Mouse (Mus musculus) liver, adult 2 months (tissue): ENCODE data around the gene Col5a1. TPM values are rescaled to one million over a fixed set of nuclear protein-coding genes. Genes with fewer than 3 reads are reported as not detected.
A peak's percentile ranks its signal among the peaks of the same experiment; 100 is the strongest.

ENCODE experiments used
- DNase-seq: peaks from one replicate; pipeline ENCODE4 v3.0.0-alpha.2; 2011; ENCODE audit warnings: low read depth, low spot score; ENCODE audit errors: extremely low read depth
- H3K27ac ChIP-seq: fragments of 200-500 bp; replicated peaks from 2 replicates; pipeline ENCODE4 v1.5.1; 2012; ENCODE audit warnings: low read depth, mild to moderate bottlenecking, control low read depth, inconsistent platforms, low read length; ENCODE audit not compliant: insufficient read depth
- H3K27me3 ChIP-seq: fragments of 200-500 bp; 2 replicates; pipeline ENCODE4 v1.6.1; 2012; ENCODE audit warnings: mild to moderate bottlenecking, moderate library complexity, low read length, inconsistent platforms; ENCODE audit not compliant: control insufficient read depth, insufficient read depth
- H3K36me3 ChIP-seq: fragments of 200-500 bp; 2 replicates; pipeline ENCODE4 v1.6.1; 2012; ENCODE audit warnings: low read length, inconsistent platforms; ENCODE audit not compliant: control insufficient read depth, insufficient read depth
- H3K4me1 ChIP-seq: fragments of 200-500 bp; 2 replicates; pipeline ENCODE4 v1.6.1; 2011; ENCODE audit warnings: low read length; ENCODE audit not compliant: control insufficient read depth, insufficient read depth
- H3K4me3 ChIP-seq: fragments of 200-500 bp; 2 replicates; pipeline ENCODE4 v1.5.1; 2011; ENCODE audit warnings: low read depth, mild to moderate bottlenecking, control low read depth, low read length, moderate library complexity; ENCODE audit not compliant: insufficient read depth
- H3K79me2 ChIP-seq: fragments of 200-500 bp; 2 replicates; pipeline ENCODE4 v1.6.1; 2012; ENCODE audit warnings: inconsistent platforms, mild to moderate bottlenecking, low read length, moderate library complexity; ENCODE audit not compliant: control insufficient read depth, insufficient read depth
- H3K9ac ChIP-seq: fragments of 200-500 bp; 2 replicates; pipeline ENCODE4 v1.6.1; 2012; ENCODE audit warnings: low read depth, mild to moderate bottlenecking, control low read depth, inconsistent platforms, low read length
- CTCF ChIP-seq: fragments of 200-500 bp; IDR thresholded peaks from 2 replicates; pipeline ENCODE4 v1.5.1; 2011; ENCODE audit warnings: low read depth, low read length, control low read depth
- POLR2A ChIP-seq: fragments of 200-500 bp; IDR thresholded peaks from 2 replicates; pipeline ENCODE4 v1.6.1; 2011; ENCODE audit warnings: low read length, control low read depth; ENCODE audit not compliant: insufficient read depth; ENCODE audit errors: extremely low read depth
- WGBS: fragments of 180-500 bp; shearing (Covaris S2); methylation state at CpG from one replicate; pipeline ENCODE4 v1.1.7; 2018; 5-methylcytosine and 5-hydroxymethylcytosine counted together
- polyA plus RNA-seq: library from polyadenylated mRNA; depleted of rRNA; stranded (reverse); fragments of >200 nt; gene quantifications from 2 replicates; pipeline ENCODE4 v1.2.3, GENCODE M21; 2012; rRNA removed
- total RNA-seq: library from RNA; depleted of rRNA; stranded (reverse); fragments of >200 nt; gene quantifications from 2 replicates; pipeline ENCODE4 v1.2.3, GENCODE M21; 2014; rRNA removed

The Col5a1 gene
- total RNA-seq (2.0 and 3.0 TPM in 2 replicates), polyA plus RNA-seq (2.0 and 2.1 TPM in 2 replicates)

DNA sequence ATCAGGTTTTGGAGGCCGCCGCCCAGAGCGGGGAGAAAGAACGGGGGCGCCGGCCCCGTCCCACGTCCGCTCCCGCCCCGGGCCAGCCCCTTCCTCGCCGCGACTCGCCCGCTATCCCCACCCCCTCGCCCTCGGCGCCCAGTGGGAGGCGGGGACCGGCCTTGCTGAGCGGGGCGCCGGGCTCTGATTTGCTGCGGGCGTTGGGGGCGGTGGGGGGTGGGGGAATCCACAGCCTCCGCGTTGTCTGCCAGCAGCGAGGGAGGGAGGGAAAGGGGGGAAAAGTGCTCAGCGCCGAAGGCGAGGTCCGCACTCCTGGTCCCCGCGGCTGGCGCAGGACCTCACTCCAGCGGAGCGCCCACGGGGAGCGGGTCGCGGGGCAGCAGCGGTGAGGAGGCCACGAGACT lies at the start of gene Col5a1:
Col5a1 (plus strand) TSS at position 278 of the 404 bp plus-strand sequence.
- no peak for TF ChIP-seq POLR2A
- TF ChIP-seq CTCF: no peak
- no peaks in the 10 kb centered on the region; the same call in 1 of the 2 replicates for H3K4me1 ChIP-seq
- H3K4me3 ChIP-seq: peak within 1 kb of the TSS; percentile 68
- peak within 1 kb of the TSS; percentile 38 for H3K27ac ChIP-seq
- no peaks in the 10 kb centered on the region for H3K36me3 ChIP-seq
- H3K9ac ChIP-seq: peak within 1 kb of the TSS; percentile 75
- no peak for DNase-seq
- no peaks in the 10 kb centered on the region for H3K79me2 ChIP-seq
- 2% methylated on average over 40 of the region's 45 CpGs for whole genome bisulfite sequencing
- 0 out of 2 replicates have a peak, but pooled peaks cover 4% of the 10 kb centered on the region for H3K27me3 ChIP-seq

DNA sequence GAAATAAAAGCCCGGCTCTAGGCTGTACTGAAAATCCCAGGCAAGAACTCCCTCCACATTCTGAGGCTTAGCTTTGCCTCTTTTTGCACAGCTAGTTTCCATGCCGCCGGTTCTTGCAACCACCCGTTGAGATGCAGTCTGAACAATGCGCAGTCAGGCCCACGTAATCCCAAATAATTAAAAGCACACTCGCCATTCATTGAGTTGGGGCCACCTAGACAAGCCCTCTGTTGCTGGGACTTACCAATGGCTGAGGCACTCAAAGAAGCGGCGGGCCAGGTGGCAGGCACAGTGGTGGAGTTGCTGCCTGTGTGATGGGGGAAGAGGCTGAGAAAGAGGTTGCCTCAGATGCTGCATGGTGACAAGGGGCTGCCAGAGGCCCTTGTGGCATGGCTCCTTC lies 48.1 kb upstream of the Col5a1 start:
- H3K36me3 ChIP-seq: no peaks in the 10 kb centered on the region
- no peak overlapping the region for H3K4me3 ChIP-seq
- no peak for DNase-seq
- H3K4me1 ChIP-seq: no peaks in the 10 kb centered on the region
- H3K9ac ChIP-seq: no peak overlapping the region
- H3K27ac ChIP-seq: no peak overlapping the region
- no peaks in the 10 kb centered on the region for H3K27me3 ChIP-seq
- no peaks in the 10 kb centered on the region for H3K79me2 ChIP-seq
- WGBS: 94% methylated on average over 9 of the region's 9 CpGs
- no peak for TF ChIP-seq CTCF
- TF ChIP-seq POLR2A: no peak

DNA sequence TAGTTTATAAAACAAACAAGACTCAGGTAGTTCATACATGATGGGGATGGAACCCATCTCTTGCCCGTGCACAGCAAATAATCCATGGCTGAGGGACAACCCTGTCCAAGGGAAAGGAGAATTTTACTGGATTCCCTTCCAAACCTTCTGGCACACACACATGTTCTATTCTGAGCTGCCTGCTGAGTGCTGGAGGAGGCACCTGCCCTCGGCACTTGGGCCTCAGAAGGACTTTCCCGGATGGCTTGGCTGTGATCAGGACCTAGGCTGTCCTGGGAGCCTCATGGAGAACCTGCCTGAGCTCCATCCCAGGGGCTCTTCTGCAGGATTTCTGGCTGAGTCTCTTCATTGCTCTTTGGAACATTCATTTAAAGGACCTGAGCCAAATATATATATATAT lies 45.3 kb upstream of the Col5a1 start:
- DNase-seq: no peak
- H3K27me3 ChIP-seq: no peaks in the 10 kb centered on the region
- no peak overlapping the region for H3K9ac ChIP-seq
- H3K4me3 ChIP-seq: no peak overlapping the region
- H3K79me2 ChIP-seq: no peaks in the 10 kb centered on the region
- 66% methylated on average over 3 of the region's 3 CpGs for WGBS
- H3K36me3 ChIP-seq: no peaks in the 10 kb centered on the region
- no peaks in the 10 kb centered on the region for H3K4me1 ChIP-seq
- no peak for TF ChIP-seq CTCF
- TF ChIP-seq POLR2A: no peak
- no peak overlapping the region for H3K27ac ChIP-seq

DNA sequence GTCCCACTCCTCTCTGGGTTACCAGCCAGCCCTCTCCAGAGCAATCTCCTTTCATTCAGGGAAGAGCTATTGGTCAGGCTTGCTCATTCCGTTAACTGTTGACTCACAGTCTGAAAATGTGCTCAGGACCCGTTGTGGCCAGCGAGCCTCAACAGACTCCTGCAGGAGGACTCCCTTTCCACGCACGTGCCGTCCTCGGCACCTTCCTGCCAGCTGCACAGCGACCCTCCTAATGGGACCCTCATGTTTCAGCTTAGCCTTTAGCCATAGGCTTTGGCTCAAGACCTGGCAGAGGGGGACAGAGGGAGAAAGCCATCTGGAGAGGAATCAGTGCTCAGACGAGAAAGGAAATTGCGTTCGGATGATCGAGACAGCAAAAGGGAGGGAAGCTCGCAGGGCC lies 43.3 kb upstream of the Col5a1 start:
- no peaks in the 10 kb centered on the region for H3K27me3 ChIP-seq
- DNase-seq: no peak
- 82% methylated on average over 13 of the region's 13 CpGs for WGBS
- H3K9ac ChIP-seq: no peak overlapping the region
- H3K4me3 ChIP-seq: no peak overlapping the region
- H3K36me3 ChIP-seq: no peaks in the 10 kb centered on the region
- no peak for TF ChIP-seq CTCF
- no peak for TF ChIP-seq POLR2A
- H3K79me2 ChIP-seq: no peaks in the 10 kb centered on the region
- H3K4me1 ChIP-seq: no peaks in the 10 kb centered on the region
- H3K27ac ChIP-seq: no peak overlapping the region

DNA sequence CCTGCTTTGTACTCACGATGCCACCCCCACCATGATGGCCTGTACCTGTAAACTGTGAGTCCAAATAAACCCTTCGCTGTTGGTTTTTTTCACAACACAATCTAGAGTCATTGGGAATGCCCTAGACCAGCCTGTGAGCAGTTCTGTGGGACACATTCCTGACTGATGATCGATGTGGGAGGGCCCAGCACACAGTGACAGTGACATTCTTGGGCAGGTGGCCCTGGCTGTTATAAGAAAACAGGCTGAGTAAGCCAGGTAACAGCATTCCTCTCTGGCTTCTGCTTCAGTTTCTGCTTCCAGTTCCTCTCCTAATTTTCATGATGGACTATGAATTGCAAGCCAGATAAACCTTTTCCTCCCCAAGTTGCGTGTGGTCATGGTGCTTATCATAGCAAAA lies 41.3 kb upstream of the Col5a1 start:
- TF ChIP-seq POLR2A (no peak), CTCF (no peak)
- no peak overlapping the region for H3K9ac ChIP-seq
- no peaks in the 10 kb centered on the region for H3K36me3 ChIP-seq
- H3K4me1 ChIP-seq: no peaks in the 10 kb centered on the region
- 78% methylated on average over 4 of the region's 4 CpGs for WGBS
- no peak overlapping the region for H3K27ac ChIP-seq
- H3K79me2 ChIP-seq: no peaks in the 10 kb centered on the region
- H3K27me3 ChIP-seq: no peaks in the 10 kb centered on the region
- no peak for DNase-seq
- no peak overlapping the region for H3K4me3 ChIP-seq

DNA sequence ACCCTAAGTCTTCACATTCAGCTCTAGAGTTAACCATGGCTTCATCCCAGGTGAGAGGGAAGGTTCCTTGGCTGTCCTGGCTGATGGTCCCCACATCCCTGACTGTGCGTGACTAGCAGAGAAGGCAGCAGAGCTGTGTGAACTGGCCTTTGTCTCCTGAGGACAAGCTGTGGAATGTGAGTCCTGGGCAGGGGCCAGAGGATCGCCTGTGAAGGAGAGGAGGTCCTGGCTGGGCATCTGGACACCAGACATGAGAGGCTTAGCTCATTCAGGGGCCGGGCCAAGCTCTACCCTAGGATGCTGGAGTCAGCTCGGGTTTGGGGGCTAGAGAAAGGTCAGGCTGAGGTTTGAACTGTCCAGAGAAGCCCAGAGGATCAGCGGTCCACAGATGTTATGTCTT lies 39.2 kb upstream of the Col5a1 start:
- Histone ChIP-seq H3K4me1 (no peaks in the 10 kb centered on the region), H3K27me3 (no peaks in the 10 kb centered on the region), H3K79me2 (no peaks in the 10 kb centered on the region), H3K4me3 (no peak overlapping the region), H3K27ac (no peak overlapping the region), H3K36me3 (no peaks in the 10 kb centered on the region), H3K9ac (no peak overlapping the region)
- no peak for DNase-seq
- TF ChIP-seq CTCF: no peak
- no peak for TF ChIP-seq POLR2A
- 79% methylated on average over 5 of the region's 5 CpGs for WGBS
